Mouse (Mus musculus) embryonic facial prominence, embryonic 15.5 days (tissue): ENCODE data around the gene Rufy3. TPM values are rescaled to one million over a fixed set of nuclear protein-coding genes. Genes with fewer than 3 reads are reported as not detected.

Source experiments
- ATAC-seq: fragments of 200-750 bp; cut with Nextera tagmentation; 2 replicates; pipeline ENCODE4 v1.8.0; 2017; ENCODE audit warnings: low read depth, moderate TSS enrichment; ENCODE audit not compliant: insufficient number of reproducible peaks, low FRiP score, low TSS enrichment
- H3K27ac ChIP-seq: fragments of 300-500 bp; sonication (generic); replicated peaks from 2 replicates; pipeline ENCODE4 v1.5.1; 2015; ENCODE audit warnings: mild to moderate bottlenecking, inconsistent platforms
- H3K27me3 ChIP-seq: fragments of 300-500 bp; sonication (generic); 2 replicates; pipeline ENCODE4 v1.6.1; 2015; ENCODE audit warnings: inconsistent platforms
- H3K36me3 ChIP-seq: fragments of 300-500 bp; sonication (generic); 2 replicates; pipeline ENCODE4 v1.6.1; 2015; ENCODE audit warnings: mild to moderate bottlenecking, inconsistent platforms
- H3K4me1 ChIP-seq: fragments of 300-500 bp; sonication (generic); 2 replicates; pipeline ENCODE4 v1.6.1; 2015; ENCODE audit warnings: inconsistent platforms
- H3K4me2 ChIP-seq: fragments of 300-500 bp; sonication (generic); replicated peaks from 2 replicates; pipeline ENCODE4 v1.6.1; 2015; ENCODE audit warnings: mild to moderate bottlenecking, inconsistent platforms
- H3K4me3 ChIP-seq: fragments of 300-500 bp; sonication (generic); replicated peaks from 2 replicates; pipeline ENCODE4 v1.5.1; 2015; ENCODE audit warnings: mild to moderate bottlenecking, inconsistent platforms
- H3K9ac ChIP-seq: fragments of 300-500 bp; sonication (generic); 2 replicates; pipeline ENCODE4 v1.6.1; 2015; ENCODE audit warnings: inconsistent platforms
- H3K9me3 ChIP-seq: fragments of 300-500 bp; sonication (generic); replicated peaks from 2 replicates; pipeline ENCODE4 v1.6.1; 2016; ENCODE audit warnings: inconsistent platforms
- WGBS: fragments of 180-500 bp; shearing (Covaris S2); methylation state at CpG from one replicate; pipeline ENCODE4 v1.1.7; 2015; 5-methylcytosine and 5-hydroxymethylcytosine counted together
- polyA plus RNA-seq: library from polyadenylated mRNA; unstranded; fragments of >200 nt; fragmentation: Nextera tagmentation; extraction: Ambion mirVana; gene quantifications from 2 replicates; pipeline ENCODE4 v1.2.1, GENCODE M21; 2015

Rufy3 gene
- polyA plus RNA-seq, 1 experiment from 2014 or later, result 17.3 TPM

DNA sequence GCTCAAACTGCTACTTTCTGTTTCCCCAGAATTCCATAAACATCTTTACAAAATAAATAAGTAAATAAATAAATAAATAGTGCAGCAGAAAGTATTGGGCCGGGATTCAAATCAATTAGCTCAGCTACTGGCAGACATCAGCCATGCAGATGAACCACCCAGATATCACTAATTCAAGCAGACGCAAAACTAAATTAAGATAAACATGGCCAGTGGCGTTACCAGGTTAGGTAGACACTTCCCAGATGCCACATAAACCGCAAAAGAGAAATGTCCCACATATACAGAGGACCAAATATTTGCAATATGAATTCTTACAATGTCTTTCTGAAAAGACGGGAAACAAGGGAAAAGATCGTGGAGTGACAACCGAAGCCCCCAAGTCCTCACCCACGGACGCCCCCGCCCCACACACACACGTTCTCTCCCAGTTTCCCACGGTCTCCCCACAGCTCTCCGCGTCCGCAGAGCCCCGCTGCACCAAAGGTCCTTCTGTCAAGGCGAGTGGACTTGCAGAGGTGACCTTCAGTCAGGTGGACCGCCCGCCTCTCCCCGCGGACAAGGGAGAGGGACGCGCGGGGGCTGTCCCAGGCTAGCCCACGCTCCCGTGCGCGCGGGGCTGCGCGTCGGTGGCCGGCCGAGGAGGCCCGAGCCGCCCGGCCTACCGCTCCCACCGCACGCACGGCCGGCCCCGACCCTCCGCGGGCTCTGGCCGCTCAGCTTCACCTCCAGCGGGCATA lies 110.0 kb downstream of the Rufy3 start:
- H3K4me2 ChIP-seq, result peak overlapping the region; percentile 77
- peak overlapping the region; percentile 94 for H3K27ac ChIP-seq
- peak; percentile 17; the same call in 1 of the 2 replicates for ATAC-seq
- H3K9me3 ChIP-seq, result no peaks in the 10 kb centered on the region
- peak overlapping the region; percentile 85 for H3K4me3 ChIP-seq
- peaks cover 20% of the 10 kb centered on the region; the same call in 1 of the 2 replicates for H3K36me3 ChIP-seq
- under 1% methylated on average over 47 of the region's 47 CpGs for WGBS
- no peaks in the 10 kb centered on the region for H3K27me3 ChIP-seq
- H3K4me1 ChIP-seq, result peaks cover 14% of the 10 kb centered on the region; the same call in 1 of the 2 replicates
- H3K9ac ChIP-seq, result peak overlapping the region; percentile 98

DNA sequence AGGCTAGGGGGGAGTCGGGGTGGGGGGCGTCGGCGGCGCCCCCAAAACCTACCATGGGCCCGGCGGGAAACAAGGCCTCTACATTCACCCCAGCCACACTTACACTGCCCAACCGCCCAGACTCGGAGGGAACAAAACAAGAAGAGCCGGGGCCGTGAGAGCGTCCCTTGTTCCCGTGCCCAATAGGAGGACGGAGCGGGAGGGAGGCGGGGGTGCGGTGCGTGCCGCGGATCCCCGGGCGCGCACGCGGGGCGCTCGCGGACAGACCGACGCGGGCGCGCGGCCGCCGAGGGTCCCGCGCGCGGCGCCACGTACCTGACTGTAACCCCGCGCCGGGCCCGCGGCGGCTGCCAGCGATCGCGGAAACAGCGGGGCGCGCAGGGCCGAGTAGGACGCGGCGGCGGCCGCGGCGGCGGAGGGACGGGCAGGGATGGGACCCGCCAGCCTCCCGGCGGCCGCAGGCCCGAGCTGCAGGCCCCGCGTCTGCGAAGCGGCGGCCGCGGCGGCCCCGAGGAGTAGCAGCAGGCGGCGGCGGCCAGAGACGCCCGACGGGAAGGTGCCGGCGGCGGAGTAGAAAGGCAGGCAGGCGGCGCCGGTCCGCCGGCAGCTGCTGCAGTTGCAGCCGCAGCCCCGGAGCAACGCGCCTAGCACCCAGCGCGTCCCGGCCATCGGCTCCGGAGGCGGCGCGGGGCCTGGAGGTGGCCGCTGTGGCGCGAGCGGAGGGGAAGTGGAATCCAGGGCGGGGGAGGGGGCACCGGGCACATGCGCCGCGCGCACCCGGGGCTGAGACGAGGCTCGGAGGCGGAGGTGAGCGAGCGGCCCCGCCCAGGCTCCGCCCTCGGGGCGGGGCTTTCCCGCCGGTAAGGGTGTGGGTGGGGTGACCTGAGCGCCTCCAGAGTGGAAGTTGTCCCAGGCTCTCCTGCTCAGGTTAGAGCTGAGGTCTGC lies 110.9 kb downstream of the Rufy3 start, which contains the start of gene Grsf1:
Gene Grsf1 (minus strand): TSS at position 729 of the 945 bp plus-strand sequence.
- Histone ChIP-seq H3K36me3 (peaks cover 11% of the 10 kb centered on the region; the same call in 1 of the 2 replicates), H3K27me3 (no peaks in the 10 kb centered on the region), H3K27ac (peak within 1 kb of the TSS; percentile 94), H3K9ac (peak within 1 kb of the TSS; percentile 98), H3K4me2 (peak within 1 kb of the TSS; percentile 77), H3K4me3 (peak within 1 kb of the TSS; percentile 85), H3K4me1 (peaks cover 14% of the 10 kb centered on the region; the same call in 1 of the 2 replicates), H3K9me3 (no peaks in the 10 kb centered on the region)
- peak; percentile 94 for ATAC-seq
- 0% methylated on average over 123 of the region's 127 CpGs for WGBS

DNA sequence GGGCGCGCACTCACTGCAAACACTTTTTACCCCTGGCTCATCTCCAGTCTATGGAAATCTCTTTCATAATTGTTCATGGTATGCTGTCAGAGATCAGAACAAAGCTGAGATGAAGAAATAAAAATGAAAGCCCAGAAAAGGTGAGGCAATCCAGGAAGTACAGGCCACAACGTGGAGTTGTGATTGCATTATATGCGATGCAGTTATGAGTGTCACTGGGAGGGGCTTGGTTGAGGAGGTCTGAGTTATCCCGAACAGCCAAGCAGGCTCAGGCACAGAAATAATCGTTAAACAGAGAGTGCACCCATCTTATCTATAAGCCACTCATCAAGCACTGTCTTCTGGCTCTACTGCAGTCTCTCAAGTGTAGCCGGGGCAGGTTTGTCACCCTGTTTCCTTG lies 114.1 kb downstream of the Rufy3 start:
- 50% methylated on average over 7 of the region's 7 CpGs for WGBS
- H3K27me3 ChIP-seq, result no peaks in the 10 kb centered on the region
- H3K27ac ChIP-seq, result peak overlapping the region; percentile 28; the same call in 1 of the 2 replicates
- H3K36me3 ChIP-seq, result no peaks in the 10 kb centered on the region
- ATAC-seq, result no peak
- H3K4me2 ChIP-seq, result no peak overlapping the region
- no peaks in the 10 kb centered on the region for H3K9me3 ChIP-seq
- no peak overlapping the region for H3K9ac ChIP-seq
- no peak overlapping the region for H3K4me3 ChIP-seq
- H3K4me1 ChIP-seq, result peaks cover 11% of the 10 kb centered on the region; the same call in 1 of the 2 replicates

DNA sequence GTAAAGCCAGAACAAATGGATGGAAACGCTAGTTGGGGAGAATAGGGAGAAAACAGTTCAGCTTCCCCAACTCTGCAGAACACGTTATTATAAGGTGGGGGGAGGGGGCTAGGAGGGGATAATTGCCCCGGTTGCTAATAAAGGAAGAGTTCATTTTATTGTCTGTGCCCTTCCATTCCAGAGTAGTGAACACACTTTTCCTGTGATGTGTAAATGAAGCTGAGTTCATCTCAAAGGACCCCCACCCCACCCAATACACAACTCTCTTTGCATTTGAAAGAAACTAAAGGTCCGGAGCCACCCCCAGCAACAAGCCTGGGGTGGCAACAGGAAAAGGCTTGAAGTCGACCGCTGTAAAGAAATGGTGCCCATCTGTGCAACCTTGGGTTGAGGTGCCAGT lies 114.5 kb downstream of the Rufy3 start:
- Histone ChIP-seq H3K4me1 (peaks cover 9% of the 10 kb centered on the region; the same call in 1 of the 2 replicates), H3K27ac (no peak overlapping the region), H3K9me3 (no peaks in the 10 kb centered on the region), H3K27me3 (no peaks in the 10 kb centered on the region), H3K4me2 (no peak overlapping the region), H3K9ac (no peak overlapping the region), H3K4me3 (no peak overlapping the region), H3K36me3 (no peaks in the 10 kb centered on the region)
- WGBS, result 31% methylated on average over 6 of the region's 6 CpGs
- ATAC-seq, result no peak

DNA sequence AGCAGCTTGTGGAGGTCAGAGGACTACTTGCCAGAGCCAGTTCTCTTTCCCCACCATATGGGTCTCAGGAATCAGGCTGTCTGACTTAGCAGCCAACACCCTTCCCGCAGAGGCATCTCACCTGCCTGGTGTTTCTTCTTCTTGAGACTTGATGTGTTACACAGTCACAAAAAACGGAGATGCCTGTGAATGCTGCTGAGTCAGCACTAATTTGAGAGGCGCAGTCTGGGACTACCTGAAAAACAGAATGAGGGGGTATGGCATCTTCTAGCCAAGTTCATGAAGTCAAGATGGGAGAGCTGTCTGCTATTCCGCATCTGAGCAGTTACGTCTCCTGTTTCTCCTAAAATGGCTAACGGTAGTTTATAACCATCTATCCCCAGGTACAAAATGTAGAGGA lies 115.7 kb downstream of the Rufy3 start:
- Histone ChIP-seq H3K27me3 (no peaks in the 10 kb centered on the region), H3K4me3 (no peak overlapping the region), H3K27ac (no peak overlapping the region), H3K36me3 (no peaks in the 10 kb centered on the region), H3K4me1 (peaks cover 4% of the 10 kb centered on the region; the same call in 1 of the 2 replicates), H3K9me3 (no peaks in the 10 kb centered on the region), H3K9ac (no peak overlapping the region), H3K4me2 (no peak overlapping the region)
- ATAC-seq, result no peak
- 81% methylated on average over 6 of the region's 6 CpGs for WGBS

DNA sequence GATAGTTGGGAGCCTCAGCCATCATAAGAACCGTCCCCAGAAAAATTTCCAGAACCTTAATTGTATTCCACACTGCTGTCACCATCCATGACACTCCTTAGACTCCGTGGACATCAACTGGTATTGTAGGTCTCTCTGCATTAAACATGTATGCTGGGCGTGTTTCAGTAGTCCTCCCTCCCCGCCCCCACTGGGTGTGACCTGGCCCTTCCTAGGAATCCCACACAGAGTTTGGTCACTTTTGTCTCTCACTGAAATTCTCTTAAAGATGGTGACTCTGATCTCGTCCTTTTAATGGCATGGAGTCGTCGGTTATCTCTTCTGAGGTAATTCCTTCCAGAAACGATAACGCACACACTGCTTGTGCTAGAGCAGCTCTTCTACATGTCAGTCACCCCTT lies 118.9 kb downstream of the Rufy3 start:
- 85% methylated on average over 9 of the region's 9 CpGs for WGBS
- ATAC-seq, result no peak
- H3K27ac ChIP-seq, result no peak overlapping the region
- H3K27me3 ChIP-seq, result no peaks in the 10 kb centered on the region
- no peak overlapping the region for H3K4me2 ChIP-seq
- H3K9me3 ChIP-seq, result no peaks in the 10 kb centered on the region
- H3K4me1 ChIP-seq, result no peaks in the 10 kb centered on the region
- H3K36me3 ChIP-seq, result no peaks in the 10 kb centered on the region
- H3K9ac ChIP-seq, result no peak overlapping the region
- no peak overlapping the region for H3K4me3 ChIP-seq

DNA sequence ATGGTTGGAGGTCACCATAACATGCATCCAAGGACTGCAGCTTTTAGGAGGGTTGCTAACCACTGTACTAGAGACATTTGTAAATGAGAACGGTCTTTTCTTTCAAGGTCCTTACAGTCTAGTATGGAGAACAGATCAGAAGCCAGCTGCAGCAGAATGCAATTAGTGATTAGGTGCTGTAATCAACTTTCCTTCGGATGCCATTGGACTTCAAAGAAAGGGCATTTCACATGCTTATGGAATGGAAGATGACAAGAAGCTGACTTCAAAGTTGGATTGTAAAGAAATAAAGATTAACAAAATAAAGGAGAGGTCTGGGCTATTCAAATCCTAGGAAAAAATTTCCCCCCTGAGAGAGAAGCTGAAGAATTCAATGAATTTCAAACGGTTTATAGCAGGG lies 119.4 kb downstream of the Rufy3 start:
- H3K36me3 ChIP-seq, result no peaks in the 10 kb centered on the region
- H3K9ac ChIP-seq, result no peak overlapping the region
- no peak overlapping the region for H3K4me3 ChIP-seq
- no peaks in the 10 kb centered on the region for H3K9me3 ChIP-seq
- no peak for ATAC-seq
- WGBS, result 27% methylated on average over 3 of the region's 3 CpGs
- no peaks in the 10 kb centered on the region for H3K27me3 ChIP-seq
- no peaks in the 10 kb centered on the region for H3K4me1 ChIP-seq
- H3K27ac ChIP-seq, result no peak overlapping the region
- no peak overlapping the region for H3K4me2 ChIP-seq

DNA sequence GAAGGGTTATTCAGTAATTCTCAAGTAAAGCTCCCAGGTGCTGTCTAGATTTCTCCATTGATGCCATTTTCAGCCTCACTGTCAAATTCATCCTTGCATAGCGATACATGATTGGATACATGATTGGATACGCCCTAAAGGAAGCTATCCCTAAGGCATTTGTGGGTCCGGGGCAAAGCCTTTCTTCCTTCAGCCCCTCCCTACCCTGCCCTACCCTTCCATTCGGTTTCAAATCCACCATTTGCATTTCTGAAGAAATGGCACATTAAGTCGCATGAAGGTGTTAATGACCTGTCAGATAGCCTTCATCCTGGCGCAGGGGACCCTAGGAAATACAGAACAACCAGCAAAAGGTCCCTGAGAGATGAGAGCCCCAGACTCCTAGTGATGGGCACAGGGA lies 120.5 kb downstream of the Rufy3 start:
- Histone ChIP-seq H3K27me3 (no peaks in the 10 kb centered on the region), H3K36me3 (no peaks in the 10 kb centered on the region), H3K4me3 (no peak overlapping the region), H3K9me3 (no peaks in the 10 kb centered on the region), H3K4me1 (no peaks in the 10 kb centered on the region), H3K4me2 (no peak overlapping the region), H3K9ac (no peak overlapping the region), H3K27ac (no peak overlapping the region)
- 18% methylated on average over 6 of the region's 6 CpGs for WGBS
- ATAC-seq, result no peak

DNA sequence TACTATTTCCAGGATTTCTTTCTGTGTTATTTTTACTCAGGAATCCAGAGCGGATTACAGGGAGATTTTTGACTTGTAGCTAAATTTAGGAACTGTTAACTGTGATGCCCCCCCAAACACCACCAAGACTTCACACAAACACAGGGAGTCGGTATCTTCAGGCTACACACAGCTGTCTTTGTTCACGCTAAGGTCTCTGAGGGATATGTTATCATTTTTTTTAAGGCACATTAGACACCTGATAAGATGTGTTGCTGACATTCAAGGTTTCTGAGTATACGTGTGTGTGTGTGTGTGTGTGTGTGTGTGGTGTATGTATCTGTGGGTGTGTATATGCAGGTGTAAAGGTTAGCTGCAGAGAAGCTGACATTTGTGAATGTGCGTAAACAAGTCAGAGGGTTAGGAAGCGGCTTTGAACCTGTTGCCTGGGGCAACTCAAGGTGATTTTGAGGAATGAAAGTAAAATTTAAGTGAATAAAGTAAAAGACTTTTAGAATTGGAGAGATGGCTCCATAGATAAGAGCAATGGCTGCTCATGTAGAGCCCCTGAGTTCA lies 121.0 kb downstream of the Rufy3 start:
- no peaks in the 10 kb centered on the region for H3K27me3 ChIP-seq
- no peaks in the 10 kb centered on the region for H3K4me1 ChIP-seq
- no peaks in the 10 kb centered on the region for H3K9me3 ChIP-seq
- H3K9ac ChIP-seq, result no peak overlapping the region
- WGBS, result 59% methylated on average over 6 of the region's 6 CpGs
- H3K4me2 ChIP-seq, result no peak overlapping the region
- no peak overlapping the region for H3K27ac ChIP-seq
- H3K36me3 ChIP-seq, result no peaks in the 10 kb centered on the region
- H3K4me3 ChIP-seq, result no peak overlapping the region
- ATAC-seq, result no peak

DNA sequence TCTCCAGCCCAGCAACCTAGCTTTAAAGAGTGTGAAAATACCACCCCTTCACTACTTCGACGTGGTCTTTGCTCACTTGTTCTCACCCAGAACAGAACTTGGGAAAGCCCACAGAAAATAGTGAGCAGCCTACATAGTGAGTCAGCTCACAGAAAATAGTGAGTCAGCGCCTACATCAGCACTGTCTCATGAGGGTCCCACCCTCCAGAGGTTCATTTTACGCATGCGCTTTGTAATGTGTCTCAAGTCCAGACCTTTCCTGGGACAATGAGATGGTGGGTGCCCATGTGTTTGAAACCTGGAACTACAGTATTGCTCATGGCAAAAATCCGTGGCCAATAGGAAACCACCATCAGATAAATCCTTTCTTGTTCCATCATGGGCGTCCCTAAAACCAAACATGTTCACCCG lies 123.2 kb downstream of the Rufy3 start:
- Histone ChIP-seq H3K27me3 (no peaks in the 10 kb centered on the region), H3K4me3 (no peak overlapping the region), H3K4me1 (no peaks in the 10 kb centered on the region), H3K9me3 (no peaks in the 10 kb centered on the region), H3K4me2 (no peak overlapping the region), H3K9ac (no peak overlapping the region), H3K27ac (no peak overlapping the region), H3K36me3 (no peaks in the 10 kb centered on the region)
- WGBS, result 81% methylated on average over 8 of the region's 8 CpGs
- ATAC-seq, result no peak

DNA sequence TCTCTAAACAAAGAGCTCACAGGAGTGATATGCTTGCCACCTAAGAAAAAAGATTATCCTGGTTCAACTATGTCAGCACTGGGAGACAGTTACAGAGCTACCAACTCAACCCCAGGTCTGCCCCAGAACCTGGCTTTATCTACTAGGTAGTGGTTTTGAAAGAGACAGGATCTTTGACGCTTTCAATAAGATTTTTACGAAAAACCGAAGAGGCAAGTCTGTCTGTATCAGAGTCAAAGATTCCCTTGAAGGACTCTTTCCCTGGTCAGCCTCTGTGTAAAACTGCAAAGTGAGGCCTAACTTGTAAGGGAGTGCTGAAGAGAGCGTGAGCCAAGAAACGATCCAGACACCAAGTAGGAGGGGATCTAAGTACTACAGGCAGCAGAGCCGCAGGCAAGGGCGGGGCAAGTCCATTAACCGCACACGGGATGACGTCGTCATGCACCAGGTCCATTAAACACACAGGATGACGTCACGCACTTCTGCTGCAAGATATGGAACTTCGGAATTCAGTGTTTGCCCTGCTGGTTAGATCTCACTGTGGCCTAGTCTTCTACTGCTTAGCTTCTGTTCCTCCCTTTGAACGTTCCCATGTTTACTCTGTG lies 123.8 kb downstream of the Rufy3 start:
- no peaks in the 10 kb centered on the region for H3K9me3 ChIP-seq
- no peaks in the 10 kb centered on the region for H3K27me3 ChIP-seq
- no peaks in the 10 kb centered on the region for H3K36me3 ChIP-seq
- H3K9ac ChIP-seq, result no peak overlapping the region
- H3K4me3 ChIP-seq, result no peak overlapping the region
- WGBS, result 75% methylated on average over 15 of the region's 15 CpGs
- H3K4me1 ChIP-seq, result no peaks in the 10 kb centered on the region
- ATAC-seq, result no peak
- H3K27ac ChIP-seq, result no peak overlapping the region
- H3K4me2 ChIP-seq, result no peak overlapping the region
